Mouse (Mus musculus): ENCODE data around the gene Arhgap21. TPM values are rescaled to one million over a fixed set of nuclear protein-coding genes. Genes with fewer than 3 reads are reported as not detected.
A peak's percentile ranks its signal among the peaks of the same experiment; 100 is the strongest.

The Arhgap21 gene
- total RNA-seq (2021) (10 to 100 TPM; 65.2 to 74.5 TPM), polyA plus RNA-seq (2012; rRNA removed) (18.1 and 27.9 TPM in 2 replicates)
- long read RNA-seq, full-length matches to known transcripts = 1 of 7 reads
- long read RNA-seq, partial matches to known transcripts = 2 of 7 reads
- long read RNA-seq, other reads (novel, unspliced or antisense) = 4 of 7 reads

DNA sequence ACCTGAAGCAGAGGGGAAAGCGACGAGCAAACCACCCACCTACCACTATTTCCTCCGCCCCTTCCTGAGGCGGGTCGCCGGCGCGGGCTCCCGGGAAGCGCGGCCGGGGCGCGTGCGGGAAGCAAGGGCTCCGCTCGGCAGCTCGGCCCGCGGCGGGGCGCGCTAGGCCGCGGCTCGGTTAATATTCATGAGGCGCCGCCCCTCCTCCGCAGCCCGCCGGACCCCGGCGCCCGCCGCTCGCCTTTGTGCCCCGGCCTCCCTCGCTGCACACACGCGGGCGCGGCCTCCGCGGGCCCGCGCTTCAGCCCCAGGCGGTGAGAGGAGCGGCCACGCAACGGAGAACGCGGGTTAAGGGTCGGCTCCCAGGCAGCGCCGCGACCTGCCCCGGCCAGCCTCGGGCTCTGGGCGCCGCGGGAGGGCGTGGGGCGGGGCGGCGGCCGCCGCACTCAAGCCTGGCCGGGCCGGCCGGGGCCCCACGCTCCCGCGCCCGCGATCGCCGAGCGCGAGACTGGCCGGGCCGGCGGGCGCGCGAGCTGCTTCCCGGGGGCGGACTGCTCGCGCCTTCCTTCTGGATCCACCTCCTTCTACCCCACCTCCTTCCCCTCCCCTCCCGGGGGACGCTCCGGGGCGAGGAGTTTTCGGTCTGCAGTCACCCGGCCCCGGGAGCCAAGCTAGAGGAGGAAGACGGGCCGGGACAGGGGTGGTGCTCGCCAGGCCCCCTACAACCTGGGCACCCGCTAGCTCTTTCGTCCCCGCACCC, at the start of gene Arhgap21:
TSS of gene Arhgap21 (minus strand) at position 441 of the 760 bp plus-strand sequence.
- Histone ChIP-seq H3K4me3 (peak within 1 kb of the TSS; percentile 68), H3K9ac (ENCODE audit: low read depth, low read length) (peak within 1 kb of the TSS; percentile 91), H3K27me3 (ENCODE audit: control insufficient read depth, insufficient read depth, low read length) (no peaks in the 10 kb centered on the region), H3K27ac (peak within 1 kb of the TSS; percentile 92), H3K4me1 (ENCODE audit: control insufficient read depth, insufficient read depth, low read length) (peaks cover 4% of the 10 kb centered on the region), H3K36me3 (ENCODE audit: control insufficient read depth, insufficient read depth, low read length) (no peaks in the 10 kb centered on the region; the same call in 1 of the 2 replicates), H3K79me2 (replicated peaks; ENCODE audit: control insufficient read depth, insufficient read depth, low read length) (peaks cover 2% of the 10 kb centered on the region; the same call in 1 of the 2 replicates)
- intact Hi-C loops (cut with DNase I) = loop anchor here (2.0 to 5.0 kb wide), 4 partner anchors 48 to 236 kb away; partner anchors contain the start of genes Enkur and Thnsl1
- peak; percentile 46; the same call in 1 of the 2 replicates for TF ChIP-seq POLR2A (IDR thresholded peaks at IDR 0.05; ENCODE audit: insufficient read depth, low read depth, low read length)
- no peak for TF ChIP-seq EP300 (IDR thresholded peaks at IDR 0.05; ENCODE audit: insufficient read depth, low read depth, low read length)
- no peak for TF ChIP-seq CTCF (IDR thresholded peaks at IDR 0.05)
- peak; percentile 91 for DNase-seq
- 1% methylated on average over 100 of the region's 102 CpGs for WGBS

DNA sequence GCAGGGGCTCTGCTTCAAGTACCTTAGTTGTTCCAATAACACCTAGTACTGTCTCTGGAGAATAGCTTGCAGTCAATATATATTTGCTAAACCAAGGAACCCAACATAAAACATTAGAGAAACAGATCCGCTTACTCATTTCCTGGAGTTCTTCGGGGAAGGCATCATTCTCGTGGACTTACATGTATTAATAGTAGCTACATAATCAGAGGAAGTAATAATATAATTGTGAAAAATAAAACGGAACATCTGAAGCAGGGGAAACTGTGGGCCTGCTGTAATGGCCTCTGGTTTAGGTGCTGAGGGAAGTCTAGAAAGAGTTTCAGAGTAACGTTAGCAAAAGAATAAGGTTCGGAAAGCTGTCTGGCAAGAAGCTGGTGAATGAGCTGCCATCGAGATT, 47.9 kb upstream of the Arhgap21 start:
- 47% methylated on average over 7 of the region's 7 CpGs for WGBS
- TF ChIP-seq POLR2A (IDR thresholded peaks at IDR 0.05; ENCODE audit: insufficient read depth, low read depth, low read length) (no peak), EP300 (IDR thresholded peaks at IDR 0.05; ENCODE audit: insufficient read depth, low read depth, low read length) (no peak), CTCF (IDR thresholded peaks at IDR 0.05) (no peak)
- H3K27ac ChIP-seq = peak overlapping the region; percentile 63

DNA sequence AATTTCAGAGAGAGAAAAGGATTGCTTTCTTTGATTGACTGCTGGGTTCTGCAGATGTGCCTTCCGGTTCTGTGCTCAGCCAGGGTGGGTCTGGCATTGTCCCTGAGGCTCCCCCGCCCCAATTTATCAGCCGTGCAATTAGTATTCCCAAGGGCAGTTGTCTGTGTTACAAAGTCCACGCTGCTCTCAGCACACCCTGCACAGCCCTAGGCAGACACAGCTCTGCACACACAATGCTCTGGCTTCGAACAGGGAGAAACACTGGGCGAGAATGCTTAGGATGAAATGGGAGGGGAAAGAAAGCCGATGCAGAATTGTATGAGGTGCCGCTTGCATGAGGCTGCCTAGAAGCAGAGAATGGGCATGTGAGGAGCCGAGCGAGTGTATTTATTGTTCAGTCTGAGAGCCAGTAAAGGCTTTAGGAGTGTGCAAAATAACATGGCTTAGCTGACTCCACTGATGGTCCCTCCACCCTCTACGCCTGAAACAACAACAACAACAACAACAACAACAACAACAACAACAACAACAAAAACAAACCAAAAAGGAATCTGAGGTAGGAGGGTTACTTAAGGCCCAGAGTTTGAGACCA, 42.2 kb upstream of the Arhgap21 start:
- no peaks in the 10 kb centered on the region for H3K79me2 ChIP-seq (replicated peaks; ENCODE audit: control insufficient read depth, insufficient read depth, low read length)
- H3K4me3 ChIP-seq = no peak overlapping the region
- WGBS = 68% methylated on average over 11 of the region's 11 CpGs
- H3K4me1 ChIP-seq (ENCODE audit: control insufficient read depth, insufficient read depth, low read length) = no peaks in the 10 kb centered on the region
- no peak for DNase-seq
- no peak for TF ChIP-seq CTCF (IDR thresholded peaks at IDR 0.05)
- TF ChIP-seq POLR2A (IDR thresholded peaks at IDR 0.05; ENCODE audit: insufficient read depth, low read depth, low read length) = no peak
- TF ChIP-seq EP300 (IDR thresholded peaks at IDR 0.05; ENCODE audit: insufficient read depth, low read depth, low read length) = no peak
- H3K27ac ChIP-seq = no peak overlapping the region
- no peaks in the 10 kb centered on the region for H3K36me3 ChIP-seq (ENCODE audit: control insufficient read depth, insufficient read depth, low read length)
- no peak overlapping the region for H3K9ac ChIP-seq (ENCODE audit: low read depth, low read length)
- intact Hi-C loops (cut with DNase I) = no loop called here
- no peaks in the 10 kb centered on the region for H3K27me3 ChIP-seq (ENCODE audit: control insufficient read depth, insufficient read depth, low read length)

More for the DNA sequence above, 47.9 kb upstream of the Arhgap21 start:
- no peak for DNase-seq
- Histone ChIP-seq H3K4me1 (ENCODE audit: control insufficient read depth, insufficient read depth, low read length) (peaks cover 1% of the 10 kb centered on the region; the same call in 1 of the 2 replicates), H3K79me2 (replicated peaks; ENCODE audit: control insufficient read depth, insufficient read depth, low read length) (no peaks in the 10 kb centered on the region), H3K4me3 (no peak overlapping the region), H3K36me3 (ENCODE audit: control insufficient read depth, insufficient read depth, low read length) (no peaks in the 10 kb centered on the region), H3K9ac (ENCODE audit: low read depth, low read length) (no peak overlapping the region), H3K27me3 (ENCODE audit: control insufficient read depth, insufficient read depth, low read length) (no peaks in the 10 kb centered on the region)
- intact Hi-C loops (cut with DNase I) = loop anchor here (2.0 kb wide), 1 partner anchor 48 kb away; the partner anchor contains the start of gene Arhgap21

DNA sequence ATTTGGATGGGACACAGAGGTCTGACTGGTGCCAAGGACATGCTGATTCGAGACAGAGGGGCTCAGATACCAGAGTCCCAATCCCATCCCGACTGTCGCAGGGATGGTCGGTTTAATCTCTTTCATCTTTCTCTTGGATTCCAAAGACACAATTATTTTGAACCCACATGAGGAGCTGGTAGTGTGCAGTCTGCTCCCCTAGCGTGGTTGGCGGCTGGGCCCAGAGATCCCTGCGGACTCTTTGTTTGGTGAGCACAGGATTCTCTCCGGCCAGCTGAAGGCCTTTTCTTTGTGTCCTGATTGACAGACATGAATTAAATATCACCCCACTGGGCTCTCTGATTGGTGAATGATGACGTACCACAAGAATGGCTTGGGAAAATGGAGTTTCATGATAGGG, 41.5 kb upstream of the Arhgap21 start:
- intact Hi-C loops (cut with DNase I) = no loop called here
- H3K27ac ChIP-seq = no peak overlapping the region
- H3K4me1 ChIP-seq (ENCODE audit: control insufficient read depth, insufficient read depth, low read length) = no peaks in the 10 kb centered on the region
- TF ChIP-seq POLR2A (IDR thresholded peaks at IDR 0.05; ENCODE audit: insufficient read depth, low read depth, low read length) (no peak), EP300 (IDR thresholded peaks at IDR 0.05; ENCODE audit: insufficient read depth, low read depth, low read length) (no peak), CTCF (IDR thresholded peaks at IDR 0.05) (no peak)
- H3K27me3 ChIP-seq (ENCODE audit: control insufficient read depth, insufficient read depth, low read length) = no peaks in the 10 kb centered on the region
- H3K79me2 ChIP-seq (replicated peaks; ENCODE audit: control insufficient read depth, insufficient read depth, low read length) = no peaks in the 10 kb centered on the region
- no peak overlapping the region for H3K9ac ChIP-seq (ENCODE audit: low read depth, low read length)
- H3K36me3 ChIP-seq (ENCODE audit: control insufficient read depth, insufficient read depth, low read length) = no peaks in the 10 kb centered on the region
- WGBS = 82% methylated on average over 9 of the region's 9 CpGs
- no peak overlapping the region for H3K4me3 ChIP-seq
- no peak for DNase-seq

DNA sequence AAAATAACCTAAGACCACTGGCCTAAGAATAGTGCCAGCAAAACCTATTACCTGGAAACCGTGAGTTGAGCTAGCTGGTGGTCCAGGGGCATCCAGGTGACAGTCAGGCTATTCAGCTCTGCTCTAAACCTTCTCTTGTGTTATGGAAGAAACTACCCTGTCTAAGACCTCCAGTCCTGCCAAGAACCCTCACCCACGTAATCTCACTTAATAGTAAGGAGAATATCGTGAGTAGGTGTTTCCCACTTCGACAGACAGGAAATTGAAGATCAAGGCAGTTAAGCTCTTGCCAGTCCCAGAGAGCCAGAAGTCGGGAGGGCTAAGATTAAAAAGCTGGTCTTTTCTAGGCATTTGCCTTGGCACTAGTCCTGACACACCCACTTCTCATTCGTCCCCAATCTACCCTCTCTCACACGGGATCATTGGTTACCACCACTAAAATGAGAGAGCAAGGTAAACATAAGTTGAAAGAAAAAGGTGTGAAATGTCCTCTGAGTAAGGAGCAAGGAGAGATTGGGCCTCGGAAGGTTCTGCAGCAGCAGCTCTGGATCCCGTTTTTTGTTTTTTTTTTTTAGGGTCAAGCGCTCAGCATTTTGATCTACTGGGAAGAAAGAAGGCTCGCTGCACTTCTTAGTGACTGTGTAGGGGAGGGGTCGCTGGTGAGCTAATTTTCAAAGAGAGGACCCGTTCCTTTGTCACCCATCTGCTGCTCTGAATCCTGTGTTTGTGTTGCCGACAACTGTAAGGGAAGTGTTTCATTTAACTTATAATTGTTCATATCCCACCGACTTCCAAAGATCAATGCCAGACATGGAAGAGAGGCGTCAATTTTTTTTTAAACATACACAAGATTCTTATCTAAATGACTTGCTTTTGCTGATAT, 40.8 kb upstream of the Arhgap21 start:
- no peak for DNase-seq
- whole genome bisulfite sequencing = 61% methylated on average over 16 of the region's 16 CpGs
- H3K4me3 ChIP-seq = no peak overlapping the region
- TF ChIP-seq CTCF (IDR thresholded peaks at IDR 0.05) (no peak), EP300 (IDR thresholded peaks at IDR 0.05; ENCODE audit: insufficient read depth, low read depth, low read length) (no peak), POLR2A (IDR thresholded peaks at IDR 0.05; ENCODE audit: insufficient read depth, low read depth, low read length) (no peak)
- no peak overlapping the region for H3K9ac ChIP-seq (ENCODE audit: low read depth, low read length)
- H3K79me2 ChIP-seq (replicated peaks; ENCODE audit: control insufficient read depth, insufficient read depth, low read length) = no peaks in the 10 kb centered on the region
- intact Hi-C loops (cut with DNase I) = no loop called here
- no peak overlapping the region for H3K27ac ChIP-seq
- no peaks in the 10 kb centered on the region for H3K27me3 ChIP-seq (ENCODE audit: control insufficient read depth, insufficient read depth, low read length)
- H3K4me1 ChIP-seq (ENCODE audit: control insufficient read depth, insufficient read depth, low read length) = no peaks in the 10 kb centered on the region
- H3K36me3 ChIP-seq (ENCODE audit: control insufficient read depth, insufficient read depth, low read length) = no peaks in the 10 kb centered on the region
